In genomic region chr4:142113306-142113705, GRCm38 (mm10) we compare ENCODE assay signal across 8 mouse cellular contexts. TPM values are rescaled to one million over a fixed set of nuclear protein-coding genes. Genes with fewer than 3 reads are reported as not detected.
DNase-seq lines count a peak whose midpoint lies in the region; ATAC-seq and TF ChIP-seq lines count a peak whose summit lies in the region.

No protein-coding gene starts in this region.

- peak; percentile 65 for DNase-seq in heart, postnatal 0 days (ENCODE audit: low spot score)
- no peak for DNase-seq in heart, adult 9 months (ENCODE audit: low spot score in 2 of 2)
- DNase-seq in urinary bladder, postnatal 14 days (ENCODE audit: low spot score): peak; percentile 31
- DNase-seq in urinary bladder, postnatal 4 days (ENCODE audit: low spot score in 2 of 2): no peak
- DNase-seq in embryonic facial prominence, embryonic 10.5 days (ENCODE audit: low spot score): peak; percentile 46
- DNase-seq in kidney, postnatal 14 days: peak; percentile 53
- DNase-seq in gastrocnemius, adult 8-10 months (ENCODE audit: low spot score in 2 of 2): no peak

- WGBS in heart, postnatal 0 days: 28% methylated on average over 8 of the region's 8 CpGs
- 34% methylated on average over 8 of the region's 8 CpGs for WGBS in embryonic facial prominence, embryonic 10.5 days
- 24% methylated on average over 8 of the region's 8 CpGs for WGBS in small intestine, adult 2 months

- no peak overlapping the region for H3K4me2 ChIP-seq in heart, postnatal 0 days (ENCODE audit: low read depth, low read length)

- TF ChIP-seq CTCF in heart, postnatal 0 days (IDR thresholded peaks at IDR 0.05; ENCODE audit: low read depth): peak; percentile 94
- TF ChIP-seq CTCF in small intestine, adult 2 months (IDR thresholded peaks at IDR 0.05; ENCODE audit: extremely low read depth, insufficient read length, insufficient replicate concordance, low read depth, low read length): peak; percentile 82; the same call in 1 of the 2 replicates

- H3K9ac ChIP-seq in heart, postnatal 0 days (replicated peaks; ENCODE audit: low read depth, low read length): no peak overlapping the region

- H3K27me3 ChIP-seq in heart, postnatal 0 days (ENCODE audit: control insufficient read depth, insufficient read depth, low read length): no peaks in the 10 kb centered on the region
- peaks cover 19% of the 10 kb centered on the region for H3K27me3 ChIP-seq in embryonic facial prominence, embryonic 10.5 days (replicated peaks; ENCODE audit: low read depth, poor library complexity, severe bottlenecking)
- H3K27me3 ChIP-seq in small intestine, adult 2 months (ENCODE audit: control insufficient read depth, insufficient read depth, low read length): no peaks in the 10 kb centered on the region

- ATAC-seq in heart, postnatal 0 days (ENCODE audit: insufficient read depth, low read depth): no peak

- H3K4me3 ChIP-seq in heart, postnatal 0 days (ENCODE audit: low read depth, low read length): no peak overlapping the region
- H3K4me3 ChIP-seq in embryonic facial prominence, embryonic 10.5 days: no peak overlapping the region
- no peak overlapping the region for H3K4me3 ChIP-seq in small intestine, adult 2 months (ENCODE audit: low read depth, low read length)

- H3K4me1 ChIP-seq in heart, postnatal 0 days (ENCODE audit: control insufficient read depth, insufficient read depth): no peaks in the 10 kb centered on the region
- H3K4me1 ChIP-seq in embryonic facial prominence, embryonic 10.5 days: peaks cover 10% of the 10 kb centered on the region
- peaks cover 15% of the 10 kb centered on the region for H3K4me1 ChIP-seq in small intestine, adult 2 months (ENCODE audit: control insufficient read depth, insufficient read depth, insufficient read length, low read length)

- no peak for TF ChIP-seq EP300 in heart, postnatal 0 days (IDR thresholded peaks at IDR 0.05; ENCODE audit: low read depth)

- no peaks in the 10 kb centered on the region for H3K9me3 ChIP-seq in heart, postnatal 0 days (replicated peaks; ENCODE audit: control insufficient read depth, low read length)
- H3K9me3 ChIP-seq in embryonic facial prominence, embryonic 10.5 days: no peaks in the 10 kb centered on the region

- no peak for TF ChIP-seq POLR2A in small intestine, adult 2 months (IDR thresholded peaks at IDR 0.05; ENCODE audit: low read depth, low read length)

- no peak overlapping the region for H3K27ac ChIP-seq in heart, postnatal 0 days (ENCODE audit: low read depth)
- no peak overlapping the region for H3K27ac ChIP-seq in embryonic facial prominence, embryonic 10.5 days (replicated peaks)
- H3K27ac ChIP-seq in small intestine, adult 2 months (ENCODE audit: insufficient read depth, low read depth, low read length): 0 out of 2 replicates have a peak overlapping the region, but pooled peaks have one; percentile 2

- H3K36me3 ChIP-seq in heart, postnatal 0 days (replicated peaks; ENCODE audit: control insufficient read depth, insufficient read depth, low read length): no peaks in the 10 kb centered on the region
- 0 out of 2 replicates have a peak, but pooled peaks cover 4% of the 10 kb centered on the region for H3K36me3 ChIP-seq in embryonic facial prominence, embryonic 10.5 days (replicated peaks)
- no peaks in the 10 kb centered on the region for H3K36me3 ChIP-seq in small intestine, adult 2 months (ENCODE audit: control insufficient read depth, insufficient read depth, low read length)

RNA-seq across cellular contexts. Expression of gene Tmem51, which starts 29.2 kb away (rescaled TPM):
- 27.7 and 34.4 TPM in 2 replicates for total RNA-seq in heart, postnatal 0 days (2014; rRNA removed; ENCODE audit: low replicate concordance)
- polyA plus RNA-seq in heart, postnatal 0 days (2015; fragmentation: Nextera tagmentation; extraction: Ambion mirVana): 39.5 and 46.8 TPM in 2 replicates
- polyA plus RNA-seq in embryonic facial prominence, embryonic 10.5 days (2016; fragmentation: Nextera tagmentation; extraction: Ambion mirVana): 9.5 and 9.7 TPM in 2 replicates
- polyA plus RNA-seq in small intestine, adult 2 months (2012; rRNA removed): 21.0 and 30.5 TPM in 2 replicates
- under 1 TPM; 0.22 to 0.86 (median 0.72) TPM for total RNA-seq in gastrocnemius, adult 8-10 months (2022)

Comparison
In these comparisons a context has a peak if more than half of its experiments do, and no peak if none do; other contexts are left out.
1. DNase-seq: peak in heart, postnatal 0 days (single experiment), urinary bladder, postnatal 14 days (single experiment), embryonic facial prominence, embryonic 10.5 days (single experiment) and kidney, postnatal 14 days (single experiment); none in heart, adult 9 months (0 of 2), urinary bladder, postnatal 4 days (0 of 2) and gastrocnemius, adult 8-10 months (0 of 2).